8 mouse cellular contexts compared by ENCODE assay signal in genomic region chr6:83496753-83497710, GRCm38 (mm10). TPM values are rescaled to one million over a fixed set of nuclear protein-coding genes. Genes with fewer than 3 reads are reported as not detected.
DNase-seq lines count a peak whose midpoint lies in the region; ATAC-seq and TF ChIP-seq lines count a peak whose summit lies in the region.
"Had no signal": no experiment of that assay in that cellular context is flagged by ENCODE, and none has a peak within 500 bp of the region (broad histone marks: within the 10 kb centered on the region; RNA-seq: fewer than 3 reads in every experiment).

No protein-coding gene starts in this region.

- no peaks in the 10 kb centered on the region for H3K9me3 ChIP-seq in kidney, embryonic 16.5 days (ENCODE audit: low read length)
- H3K9me3 ChIP-seq in liver, embryonic 12.5 days (replicated peaks): no peaks in the 10 kb centered on the region
- H3K9me3 ChIP-seq in neural tube, embryonic 15.5 days (replicated peaks): no peaks in the 10 kb centered on the region
- H3K9me3 ChIP-seq: intestine, embryonic 15.5 days had no signal

- no peaks in the 10 kb centered on the region for H3K36me3 ChIP-seq in kidney, adult 2 months (ENCODE audit: control insufficient read depth, insufficient read depth, low read length)
- H3K36me3 ChIP-seq in kidney, embryonic 16.5 days (ENCODE audit: insufficient read depth, low read length): peaks cover 18% of the 10 kb centered on the region
- peaks cover 38% of the 10 kb centered on the region for H3K36me3 ChIP-seq in liver, embryonic 12.5 days
- H3K36me3 ChIP-seq in neural tube, embryonic 15.5 days: peaks cover 20% of the 10 kb centered on the region

- no peak overlapping the region for H3K4me2 ChIP-seq in kidney, embryonic 16.5 days (replicated peaks; ENCODE audit: low read depth, low read length)
- H3K4me2 ChIP-seq in liver, embryonic 12.5 days: no peak overlapping the region
- no peak overlapping the region for H3K4me2 ChIP-seq in neural tube, embryonic 15.5 days
- H3K4me2 ChIP-seq: intestine, embryonic 15.5 days had no signal

- no peak for ATAC-seq in kidney, embryonic 16.5 days (ENCODE audit: low FRiP score, low TSS enrichment)
- ATAC-seq in erythroblast, adult 5-6 weeks (replicated peaks; ENCODE audit: low FRiP score, poor library complexity, severe bottlenecking): 0 out of 2 replicates have a peak, but pooled peaks have one; percentile 42
- peak; percentile 30; the same call in 1 of the 2 replicates for ATAC-seq in liver, embryonic 12.5 days
- no peak for ATAC-seq in neural tube, embryonic 15.5 days (ENCODE audit: low FRiP score)
- ATAC-seq: intestine, embryonic 15.5 days had no signal

- no peak overlapping the region for H3K4me3 ChIP-seq in kidney, adult 2 months (ENCODE audit: insufficient read depth, low read depth, low read length)
- no peak overlapping the region for H3K4me3 ChIP-seq in kidney, embryonic 16.5 days (ENCODE audit: low read length)
- H3K4me3 ChIP-seq in liver, embryonic 12.5 days: no peak overlapping the region
- no peak overlapping the region for H3K4me3 ChIP-seq in neural tube, embryonic 15.5 days (replicated peaks)
- H3K4me3 ChIP-seq: intestine, embryonic 15.5 days had no signal

- H3K27me3 ChIP-seq in kidney, adult 2 months (replicated peaks; ENCODE audit: control insufficient read depth, insufficient read depth, low read length): no peaks in the 10 kb centered on the region
- H3K27me3 ChIP-seq in kidney, embryonic 16.5 days (ENCODE audit: insufficient read depth, low read length): no peaks in the 10 kb centered on the region
- H3K27me3 ChIP-seq in liver, embryonic 12.5 days (replicated peaks): no peaks in the 10 kb centered on the region
- H3K27me3 ChIP-seq in neural tube, embryonic 15.5 days (replicated peaks): no peaks in the 10 kb centered on the region
- H3K27me3 ChIP-seq: intestine, embryonic 15.5 days had no signal

- H3K9ac ChIP-seq in kidney, embryonic 16.5 days (replicated peaks; ENCODE audit: low read length): no peak overlapping the region
- H3K9ac ChIP-seq in liver, embryonic 12.5 days: no peak overlapping the region
- H3K9ac ChIP-seq in neural tube, embryonic 15.5 days (replicated peaks): no peak overlapping the region
- H3K9ac ChIP-seq: intestine, embryonic 15.5 days had no signal

- H3K27ac ChIP-seq in kidney, adult 2 months (ENCODE audit: insufficient read depth, low read depth, low read length): peak overlapping the region; percentile 6; the same call in 1 of the 2 replicates
- H3K27ac ChIP-seq in kidney, embryonic 16.5 days (ENCODE audit: low read length): no peak overlapping the region
- H3K27ac ChIP-seq in liver, embryonic 12.5 days: no peak overlapping the region
- no peak overlapping the region for H3K27ac ChIP-seq in neural tube, embryonic 15.5 days (replicated peaks)
- H3K27ac ChIP-seq: intestine, embryonic 15.5 days had no signal

- WGBS in kidney, adult 2 months: 61% methylated on average over 22 of the region's 22 CpGs
- WGBS in kidney, embryonic 16.5 days: 83% methylated on average over 22 of the region's 22 CpGs
- 73% methylated on average over 22 of the region's 22 CpGs for WGBS in liver, embryonic 12.5 days (ENCODE audit: insufficient replicate concordance)
- WGBS in neural tube, embryonic 15.5 days: 88% methylated on average over 22 of the region's 22 CpGs

- TF ChIP-seq CTCF in kidney, adult 2 months (conservative IDR thresholded peaks at IDR 0.05; ENCODE audit: insufficient read depth, insufficient read length, low read depth, low read length): no peak

- H3K4me1 ChIP-seq in kidney, adult 2 months (ENCODE audit: control insufficient read depth, insufficient read depth, low read length): peaks cover 13% of the 10 kb centered on the region
- peaks cover 5% of the 10 kb centered on the region for H3K4me1 ChIP-seq in kidney, embryonic 16.5 days (ENCODE audit: insufficient read depth, low read length)
- H3K4me1 ChIP-seq in liver, embryonic 12.5 days: peaks cover 13% of the 10 kb centered on the region
- no peaks in the 10 kb centered on the region; the same call in 1 of the 2 replicates for H3K4me1 ChIP-seq in neural tube, embryonic 15.5 days
- H3K4me1 ChIP-seq: intestine, embryonic 15.5 days had no signal

- TF ChIP-seq POLR2A in kidney, adult 2 months (IDR thresholded peaks at IDR 0.05; ENCODE audit: low read depth, low read length): no peak

- DNase-seq in kidney, adult 2 months: peak; percentile 82
- DNase-seq in adrenal gland, adult (ENCODE audit: inconsistent age in 2 of 2, low spot score in 1 of 2): peak; percentile 53 to 87
- DNase-seq in layer of hippocampus, postnatal 10 days (ENCODE audit: low spot score in 2 of 2): no peak

RNA-seq across cellular contexts. Expression of gene Dguok, which starts 9.7 kb away (rescaled TPM):
- polyA plus RNA-seq in kidney, adult 2 months (2012; rRNA removed): 50.0 and 50.5 TPM in 2 replicates
- 85.8 and 95.8 TPM in 2 replicates for polyA plus RNA-seq in kidney, embryonic 16.5 days (2015; fragmentation: Nextera tagmentation; extraction: Ambion mirVana)
- total RNA-seq in erythroblast, adult 5-6 weeks (2015; ENCODE audit: low replicate concordance): 20.7 and 23.1 TPM in 2 replicates
- 22.9 and 25.4 TPM in 2 replicates for total RNA-seq in erythroblast, adult 5-6 weeks (2017; ENCODE audit: low replicate concordance)
- 28.2 and 30.4 TPM in 2 replicates for polyA plus RNA-seq in liver, embryonic 12.5 days (2016; fragmentation: Nextera tagmentation; extraction: Ambion mirVana)
- 74.3 and 74.4 TPM in 2 replicates for polyA plus RNA-seq in neural tube, embryonic 15.5 days (2015; fragmentation: Nextera tagmentation; extraction: Ambion mirVana)
- total RNA-seq in layer of hippocampus, postnatal 10 days (2021): 10 to 100 TPM; 29.5 to 29.7 TPM

RNA-seq across cellular contexts. Expression of gene Tet3, which starts 38.1 kb away (rescaled TPM):
- 7.1 and 8.0 TPM in 2 replicates for polyA plus RNA-seq in kidney, adult 2 months (2012; rRNA removed)
- polyA plus RNA-seq in kidney, embryonic 16.5 days (2015; fragmentation: Nextera tagmentation; extraction: Ambion mirVana): 48.9 and 65.3 TPM in 2 replicates
- total RNA-seq in erythroblast, adult 5-6 weeks (2015; ENCODE audit: low replicate concordance): 29.6 and 35.1 TPM in 2 replicates
- 24.9 and 25.5 TPM in 2 replicates for total RNA-seq in erythroblast, adult 5-6 weeks (2017; ENCODE audit: low replicate concordance)
- 12.1 and 14.8 TPM in 2 replicates for polyA plus RNA-seq in liver, embryonic 12.5 days (2016; fragmentation: Nextera tagmentation; extraction: Ambion mirVana)
- 57.9 and 58.9 TPM in 2 replicates for polyA plus RNA-seq in neural tube, embryonic 15.5 days (2015; fragmentation: Nextera tagmentation; extraction: Ambion mirVana)
- total RNA-seq in layer of hippocampus, postnatal 10 days (2021): 100 to 1,000 TPM; 102 TPM

RNA-seq across cellular contexts. Expression of gene Actg2, which starts 39.0 kb away (rescaled TPM):
- 2.0 and 10.5 TPM in 2 replicates for polyA plus RNA-seq in kidney, adult 2 months (2012; rRNA removed)
- 21.2 and 182 TPM in 2 replicates for polyA plus RNA-seq in kidney, embryonic 16.5 days (2015; fragmentation: Nextera tagmentation; extraction: Ambion mirVana)
- total RNA-seq in erythroblast, adult 5-6 weeks (2015; ENCODE audit: low replicate concordance): not detected in 2 replicates
- total RNA-seq in erythroblast, adult 5-6 weeks (2017; ENCODE audit: low replicate concordance): not detected in 2 replicates
- polyA plus RNA-seq in liver, embryonic 12.5 days (2016; fragmentation: Nextera tagmentation; extraction: Ambion mirVana): 5.7 and 6.7 TPM in 2 replicates
- polyA plus RNA-seq in neural tube, embryonic 15.5 days (2015; fragmentation: Nextera tagmentation; extraction: Ambion mirVana): 2.3 and 128 TPM in 2 replicates
- under 1 TPM; 0.55 to 0.98 TPM for total RNA-seq in layer of hippocampus, postnatal 10 days (2021)

Comparison
In these comparisons a context has a peak if more than half of its experiments do, and no peak if none do; other contexts are left out.
1. DNase-seq: peak in kidney, adult 2 months (single experiment) and adrenal gland, adult (2 of 2); none in layer of hippocampus, postnatal 10 days (0 of 2).
2. ATAC-seq: peak in erythroblast, adult 5-6 weeks (single experiment) and liver, embryonic 12.5 days (single experiment); none in kidney, embryonic 16.5 days (single experiment) and neural tube, embryonic 15.5 days (single experiment).